Mouse (Mus musculus): ENCODE results near the gene Triobp.
"Not testable (repeated sequence)": the region's sequence is repeated elsewhere in the genome, so short reads cannot be mapped to it uniquely, and the experiment has no call there.

Triobp gene

DNA sequence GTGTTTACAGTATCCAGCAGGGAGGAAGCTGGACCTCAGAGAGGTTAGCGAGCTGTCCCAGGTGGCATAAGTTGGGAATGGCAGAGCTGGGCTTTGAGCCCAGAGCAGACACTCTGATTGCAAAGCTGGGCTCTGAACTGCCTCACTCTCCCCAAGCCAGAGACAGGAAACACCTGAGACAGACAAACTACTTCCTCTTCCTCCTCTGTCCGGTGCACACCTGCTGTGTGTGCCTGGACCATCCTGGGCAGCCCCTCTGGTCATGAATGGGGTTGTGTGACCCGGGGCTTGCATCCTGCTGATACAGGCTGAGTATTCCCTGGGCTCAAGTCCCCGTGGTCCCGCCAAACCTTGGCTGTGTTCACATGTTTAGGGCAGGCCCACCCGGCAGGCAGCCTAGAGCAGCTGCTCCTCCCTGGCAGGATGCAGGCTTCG, 52.9 kb downstream of the Triobp start:
- no peak for DNase-seq (ENCODE audit: low read depth, low spot score)

DNA sequence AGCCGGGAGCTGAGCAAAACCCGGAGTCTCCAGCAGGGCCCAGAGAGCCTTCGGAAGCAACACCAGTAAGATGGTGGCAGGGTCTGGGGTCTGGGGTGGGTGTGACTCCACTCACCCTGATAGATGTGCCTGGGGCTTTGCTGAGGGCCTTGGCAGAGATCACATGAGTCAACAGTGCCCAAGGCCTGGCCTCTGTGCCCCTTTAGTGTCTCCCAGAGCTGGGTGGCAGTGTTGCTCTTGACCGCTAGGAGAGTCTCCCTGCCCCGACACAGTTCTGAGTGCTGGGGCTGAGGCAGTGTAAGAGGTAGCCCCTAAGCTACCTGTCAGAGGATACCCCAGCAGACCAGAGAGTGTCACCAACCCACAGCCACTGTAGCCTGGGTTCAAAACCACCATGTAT, 54.0 kb downstream of the Triobp start:
- DNase-seq (ENCODE audit: low read depth, low spot score): no peak

DNA sequence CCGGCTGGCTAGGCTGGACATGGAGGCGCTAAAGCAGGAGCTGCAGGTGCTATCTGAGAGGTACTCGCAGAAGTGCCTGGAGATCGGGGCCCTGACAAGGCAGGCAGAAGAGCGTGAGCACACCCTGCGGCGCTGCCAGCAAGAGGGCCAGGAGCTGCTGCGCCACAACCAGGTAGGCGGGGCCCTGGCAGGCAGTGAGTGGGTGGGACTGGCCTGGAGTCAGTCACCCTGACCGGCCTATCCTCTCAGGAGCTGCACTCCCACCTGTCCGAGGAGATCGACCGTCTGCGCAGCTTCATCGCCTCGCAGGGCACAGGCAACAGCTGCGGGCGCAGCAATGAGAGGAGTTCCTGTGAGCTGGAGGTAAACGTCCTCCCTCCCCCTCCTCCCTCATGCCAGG, 54.5 kb downstream of the Triobp start:
- no peak for DNase-seq (ENCODE audit: low read depth, low spot score)

DNA sequence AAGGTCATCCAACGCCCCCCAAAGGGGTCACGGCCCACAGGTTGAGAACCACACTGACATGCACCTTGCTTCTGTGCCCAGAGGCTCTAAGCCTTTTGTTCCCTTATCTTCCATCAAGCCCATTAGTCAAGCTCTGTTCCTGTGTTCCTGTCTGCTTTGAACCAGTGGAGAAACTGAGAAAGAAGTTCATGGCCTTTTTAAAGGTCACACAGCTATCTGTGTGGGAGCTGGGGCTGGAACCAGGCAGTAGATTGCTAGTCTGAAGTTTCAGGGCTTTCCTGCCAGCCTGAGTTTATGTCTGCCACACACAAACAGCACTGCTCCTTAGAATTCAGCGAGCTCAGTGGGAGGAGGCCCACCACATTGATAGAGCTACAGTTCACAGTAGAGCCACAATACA, 55.6 kb downstream of the Triobp start:
- DNase-seq (ENCODE audit: low read depth, low spot score): no peak

DNA sequence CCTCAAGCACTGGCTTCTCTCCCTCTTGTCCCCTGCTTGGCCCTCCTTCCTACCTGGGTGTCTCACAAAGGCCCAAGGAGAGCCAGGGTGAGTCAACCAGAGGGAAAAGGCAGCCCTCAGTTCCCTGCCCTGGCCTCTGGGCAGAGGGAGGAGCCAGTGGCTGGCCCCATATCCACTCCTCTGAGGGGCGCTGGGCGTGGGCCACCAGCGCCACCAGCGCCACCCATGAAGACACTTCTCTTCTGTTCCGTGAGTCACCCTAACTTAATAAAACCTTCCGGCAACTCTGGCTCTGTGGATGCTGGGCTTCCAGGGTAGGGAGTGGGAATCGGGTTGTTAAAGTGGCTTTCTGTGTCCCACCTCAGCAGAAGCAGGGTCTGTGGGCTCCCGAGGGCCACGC, 58.1 kb downstream of the Triobp start:
- no peak for DNase-seq (ENCODE audit: low read depth, low spot score)

DNA sequence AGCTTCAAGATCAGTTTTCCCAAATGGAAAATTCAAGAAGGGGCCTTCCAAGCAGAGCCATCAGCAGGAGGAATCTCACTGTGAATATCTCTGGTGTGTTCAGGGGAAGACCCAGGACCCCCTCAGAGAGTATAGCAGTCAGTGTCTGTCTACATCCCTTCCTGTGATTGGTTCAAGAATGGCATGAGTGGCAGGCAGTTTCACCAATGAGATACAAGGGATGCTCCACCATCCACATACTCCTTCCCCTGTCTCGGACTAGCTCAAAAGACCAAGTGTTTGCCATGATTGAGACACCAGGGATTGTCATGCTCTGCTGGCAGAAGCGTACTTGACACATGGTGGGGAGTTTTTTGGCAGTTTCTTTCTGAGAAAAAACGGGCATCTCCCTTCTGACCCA, 59.1 kb downstream of the Triobp start:
- no peak for DNase-seq (ENCODE audit: low read depth, low spot score)

DNA sequence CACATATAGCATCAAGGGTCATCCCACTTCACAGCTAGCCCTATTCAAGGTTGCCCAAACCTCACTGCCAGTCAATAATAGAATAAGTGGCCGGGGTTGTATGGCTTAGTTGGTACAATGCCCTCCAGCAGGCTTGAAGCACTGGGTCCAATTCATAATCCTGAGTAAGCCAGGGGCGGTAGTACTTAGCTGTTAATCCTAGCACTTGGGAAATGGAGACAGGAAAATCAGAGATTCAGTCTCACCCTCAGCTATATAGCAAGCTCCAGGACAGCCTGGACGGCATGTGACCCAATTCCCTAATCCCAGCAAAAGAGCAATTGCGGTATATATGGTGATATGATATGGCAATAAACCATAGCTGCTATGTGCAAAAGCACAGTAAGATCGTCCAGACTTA, 59.5 kb downstream of the Triobp start:
- DNase-seq (ENCODE audit: low read depth, low spot score): peak; percentile 39

DNA sequence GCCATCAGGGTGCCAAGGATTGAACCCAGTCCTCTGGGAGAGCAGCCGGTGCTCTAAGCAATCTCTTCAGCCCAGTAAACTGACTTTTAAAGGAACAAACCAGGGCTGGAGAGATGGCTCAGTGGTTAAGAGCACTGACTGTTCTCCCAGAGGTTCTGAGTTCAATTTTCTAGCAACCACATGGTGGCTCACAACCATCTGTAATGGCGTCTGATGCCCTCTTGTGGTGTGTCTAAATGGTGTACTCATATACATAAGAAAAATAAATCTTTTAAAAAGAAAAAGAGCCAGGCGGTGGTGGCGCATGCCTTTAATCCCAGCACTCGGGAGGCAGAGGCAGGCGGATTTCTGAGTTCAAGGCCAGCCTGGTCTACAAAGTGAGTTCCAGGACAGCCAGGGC, 60.3 kb downstream of the Triobp start:
- not testable (repeated sequence) for DNase-seq (ENCODE audit: low read depth, low spot score)

DNA sequence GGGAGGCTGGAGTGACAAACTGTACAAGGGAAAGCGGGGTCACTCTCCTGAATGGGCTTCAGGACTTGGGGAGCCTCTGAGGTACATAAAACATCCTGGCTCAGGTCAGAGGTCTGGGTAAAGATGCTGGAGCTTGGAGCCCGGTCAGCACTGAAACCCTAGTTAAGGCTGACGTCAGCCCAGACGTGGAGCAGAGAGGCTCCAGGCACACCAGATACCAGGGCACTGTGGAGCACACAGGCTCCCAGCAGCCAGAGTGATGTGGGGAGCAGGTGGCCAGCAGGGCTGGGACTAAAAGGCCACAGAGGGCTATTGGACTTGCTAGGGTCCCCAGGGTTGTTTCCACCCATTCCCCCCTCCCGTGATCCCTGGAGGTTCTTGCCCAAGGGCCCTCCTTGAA, 62.2 kb downstream of the Triobp start:
- no peak for DNase-seq (ENCODE audit: low read depth, low spot score)

DNA sequence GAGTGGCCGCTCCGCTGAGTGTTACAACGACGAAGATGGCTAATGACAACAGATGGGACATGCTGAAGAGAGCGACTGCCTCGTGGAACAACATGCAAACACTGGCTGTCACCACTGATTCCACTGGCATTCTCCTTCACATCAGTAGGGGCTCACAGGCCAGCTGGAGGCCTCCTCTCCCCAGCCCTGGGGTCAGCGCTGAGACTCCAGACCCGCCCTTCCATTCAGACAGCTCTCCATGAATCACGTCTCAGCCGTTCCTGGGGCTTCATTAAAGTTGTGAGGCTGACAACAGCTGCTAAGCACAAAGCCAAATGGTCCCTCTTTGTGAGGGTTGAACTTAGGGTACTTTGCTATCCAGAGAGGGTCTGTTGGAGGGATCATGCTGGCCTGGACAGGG, 64.0 kb downstream of the Triobp start:
- DNase-seq (ENCODE audit: low read depth, low spot score): no peak

DNA sequence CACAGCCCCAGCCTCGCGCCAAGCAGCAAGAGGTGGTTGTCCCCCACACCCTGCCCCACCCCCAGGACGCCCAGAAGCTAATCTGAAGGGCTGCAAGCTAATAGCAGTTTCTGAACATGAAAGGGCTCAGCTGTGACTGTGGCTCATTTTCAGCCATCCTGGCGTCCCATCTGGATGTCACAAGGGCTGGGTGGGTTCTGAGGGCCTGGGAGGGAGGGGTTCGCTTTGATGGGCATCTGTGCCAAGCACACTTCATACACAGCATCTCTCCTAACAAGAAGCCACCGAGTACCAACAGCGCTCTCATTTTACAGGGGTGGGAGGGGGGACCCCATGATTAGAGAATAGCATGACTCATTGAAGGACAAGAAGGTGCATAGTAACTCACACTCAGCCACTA, 65.9 kb downstream of the Triobp start:
- DNase-seq (ENCODE audit: low read depth, low spot score): no peak

DNA sequence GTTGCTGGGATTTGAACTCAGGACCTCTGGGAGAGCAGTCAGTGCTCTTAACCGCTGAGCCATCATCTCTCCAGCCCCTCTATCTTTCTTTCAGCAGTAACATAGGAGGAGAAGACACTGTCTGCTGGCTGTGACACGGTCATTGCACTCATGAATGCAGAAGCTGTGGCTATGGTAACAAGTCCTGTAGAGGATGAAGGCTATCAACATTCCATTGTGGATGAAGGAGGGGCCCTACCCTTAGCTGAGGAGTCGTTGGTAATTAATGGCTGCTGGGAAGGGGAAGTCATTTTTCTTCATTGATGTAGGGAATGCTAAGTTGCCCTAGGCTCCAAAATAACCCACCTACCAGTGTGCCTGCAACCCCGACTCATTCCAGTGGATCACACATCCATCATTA, 70.7 kb downstream of the Triobp start:
- DNase-seq (ENCODE audit: low read depth, low spot score): no peak

DNA sequence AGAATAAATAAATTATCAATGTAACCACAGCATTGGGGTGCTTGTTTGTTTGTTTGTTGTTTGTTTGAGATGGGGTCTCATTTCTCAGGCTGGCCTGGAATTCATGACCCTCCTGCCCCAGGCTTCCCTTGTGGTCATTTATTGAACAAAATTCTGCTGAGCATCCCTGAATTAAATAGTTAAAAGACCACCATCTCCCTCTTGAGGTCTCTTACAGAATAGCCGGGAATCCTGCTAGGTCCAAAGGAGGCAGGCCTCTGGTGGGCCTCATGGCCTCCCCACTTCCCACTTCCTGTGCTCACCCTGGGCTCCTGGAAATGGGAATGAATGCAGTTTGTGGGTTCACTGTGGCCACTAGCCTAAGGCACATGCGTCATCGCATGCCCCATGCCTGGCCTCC, 71.4 kb downstream of the Triobp start:
- no peak for DNase-seq (ENCODE audit: low read depth, low spot score)

DNA sequence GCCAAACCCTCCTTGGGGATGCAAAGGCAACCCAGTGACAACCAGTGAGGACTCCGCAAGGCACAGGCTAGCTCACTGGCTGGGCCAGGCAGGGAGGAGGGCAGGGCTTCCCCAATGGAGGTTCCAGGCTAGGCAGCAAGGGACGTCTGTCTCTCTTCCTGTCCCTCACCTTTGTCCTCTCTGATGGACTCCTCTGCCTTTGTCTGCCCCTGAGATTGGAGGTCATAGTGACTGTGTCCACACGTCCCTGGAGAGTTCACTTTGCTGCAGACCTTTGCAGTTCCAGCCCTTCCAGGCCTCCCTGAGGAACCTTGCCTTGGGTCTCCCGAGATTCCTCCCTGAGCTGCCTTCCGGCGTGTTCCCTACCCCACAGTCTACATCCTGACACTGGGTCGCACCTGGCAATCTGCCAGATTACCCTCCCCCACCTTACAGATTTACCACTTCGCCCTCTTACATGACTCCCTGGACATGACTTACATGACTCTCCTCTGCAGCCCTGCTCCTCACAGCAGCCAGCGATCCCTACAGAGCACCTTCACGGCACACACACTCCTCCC, 75.2 kb downstream of the Triobp start:
- no peak for DNase-seq (ENCODE audit: low read depth, low spot score)

DNA sequence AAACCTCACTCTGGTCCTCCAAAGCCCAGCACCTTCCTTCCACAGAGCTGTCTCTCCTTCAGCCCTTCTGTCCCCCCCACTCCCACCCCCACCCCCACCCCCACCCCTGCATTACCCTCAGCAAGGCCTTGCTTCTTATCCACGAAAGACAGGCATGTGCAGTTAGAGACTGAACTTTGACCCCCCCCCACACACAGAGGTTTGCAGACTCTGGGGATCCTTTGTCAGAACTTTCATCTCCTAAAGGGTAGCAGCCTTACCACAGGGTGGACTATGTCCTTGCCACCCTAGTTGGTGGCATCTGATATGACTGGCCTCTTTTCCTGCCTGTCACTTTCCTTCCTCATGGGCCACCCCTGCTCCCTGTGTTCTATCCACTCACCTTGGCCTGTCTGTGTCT, 75.8 kb downstream of the Triobp start:
- no peak for DNase-seq (ENCODE audit: low read depth, low spot score)

DNA sequence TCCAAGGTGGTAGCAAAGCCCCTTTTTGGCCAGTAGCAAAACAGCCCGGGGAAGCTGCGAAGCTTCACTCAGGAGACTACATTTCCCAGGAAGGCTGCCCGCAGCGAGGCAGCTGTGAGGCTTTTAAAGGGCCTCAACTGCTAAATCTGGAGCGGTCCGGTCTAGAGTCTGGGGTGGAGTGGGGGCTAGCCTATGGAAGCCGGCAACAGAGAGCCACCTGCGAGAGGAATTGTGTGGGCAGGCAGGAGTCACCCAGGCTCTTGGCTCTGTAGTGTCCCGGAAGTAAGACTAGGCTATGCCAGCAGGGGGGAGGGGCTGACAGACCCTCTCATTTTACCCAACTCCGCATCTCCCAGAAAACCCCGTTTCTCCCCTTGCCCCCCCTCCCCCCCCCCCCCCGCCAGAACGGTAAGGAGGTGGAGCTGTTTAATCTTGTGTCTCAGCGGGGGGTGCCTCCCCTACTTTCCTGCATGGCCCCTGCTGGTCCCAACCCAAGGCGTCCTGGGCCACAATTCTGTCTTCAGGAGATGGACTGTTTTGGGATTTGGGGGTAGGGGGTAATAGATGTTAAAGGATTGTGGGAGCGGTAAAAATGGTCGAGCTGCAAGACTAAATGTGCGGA, 78.3 kb downstream of the Triobp start:
- no peak for DNase-seq (ENCODE audit: low read depth, low spot score)

DNA sequence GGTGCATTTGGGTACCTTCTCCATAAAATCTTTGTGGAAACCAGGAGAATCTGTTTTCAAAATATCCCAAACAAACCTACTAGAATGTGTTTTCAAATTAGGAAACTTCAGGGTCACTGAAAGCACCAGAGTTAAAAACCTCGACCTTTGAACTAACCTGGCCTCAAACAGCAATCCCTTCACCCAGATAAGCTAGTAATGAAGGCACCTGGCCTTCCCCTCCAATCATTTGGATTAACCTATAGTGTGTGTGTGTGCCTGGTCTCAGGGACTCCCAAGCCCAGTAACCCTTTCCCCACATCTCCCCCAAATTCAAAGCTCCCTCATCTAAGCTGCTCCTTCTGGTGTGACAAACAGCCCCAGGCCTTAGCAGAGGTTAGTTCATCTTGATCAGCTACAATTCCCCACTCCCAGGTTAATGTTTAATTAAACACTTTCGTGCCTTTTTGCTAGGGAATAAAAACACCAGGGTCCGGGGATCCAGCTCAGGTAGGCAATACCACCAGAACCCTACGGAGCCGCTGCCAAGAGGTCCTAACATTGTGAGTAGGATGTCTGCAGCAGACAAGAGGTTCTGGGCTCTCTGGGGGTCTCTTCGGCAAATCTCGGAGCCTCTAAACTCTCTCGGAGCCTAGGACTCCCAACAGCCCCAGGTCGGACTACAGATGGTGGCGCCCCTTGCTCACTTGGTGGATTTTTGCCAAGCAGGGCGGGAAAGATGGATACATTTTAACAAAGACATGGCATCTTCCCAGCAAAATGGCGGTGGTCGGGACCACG, 79.2 kb downstream of the Triobp start:
- DNase-seq (ENCODE audit: low read depth, low spot score): no peak

DNA sequence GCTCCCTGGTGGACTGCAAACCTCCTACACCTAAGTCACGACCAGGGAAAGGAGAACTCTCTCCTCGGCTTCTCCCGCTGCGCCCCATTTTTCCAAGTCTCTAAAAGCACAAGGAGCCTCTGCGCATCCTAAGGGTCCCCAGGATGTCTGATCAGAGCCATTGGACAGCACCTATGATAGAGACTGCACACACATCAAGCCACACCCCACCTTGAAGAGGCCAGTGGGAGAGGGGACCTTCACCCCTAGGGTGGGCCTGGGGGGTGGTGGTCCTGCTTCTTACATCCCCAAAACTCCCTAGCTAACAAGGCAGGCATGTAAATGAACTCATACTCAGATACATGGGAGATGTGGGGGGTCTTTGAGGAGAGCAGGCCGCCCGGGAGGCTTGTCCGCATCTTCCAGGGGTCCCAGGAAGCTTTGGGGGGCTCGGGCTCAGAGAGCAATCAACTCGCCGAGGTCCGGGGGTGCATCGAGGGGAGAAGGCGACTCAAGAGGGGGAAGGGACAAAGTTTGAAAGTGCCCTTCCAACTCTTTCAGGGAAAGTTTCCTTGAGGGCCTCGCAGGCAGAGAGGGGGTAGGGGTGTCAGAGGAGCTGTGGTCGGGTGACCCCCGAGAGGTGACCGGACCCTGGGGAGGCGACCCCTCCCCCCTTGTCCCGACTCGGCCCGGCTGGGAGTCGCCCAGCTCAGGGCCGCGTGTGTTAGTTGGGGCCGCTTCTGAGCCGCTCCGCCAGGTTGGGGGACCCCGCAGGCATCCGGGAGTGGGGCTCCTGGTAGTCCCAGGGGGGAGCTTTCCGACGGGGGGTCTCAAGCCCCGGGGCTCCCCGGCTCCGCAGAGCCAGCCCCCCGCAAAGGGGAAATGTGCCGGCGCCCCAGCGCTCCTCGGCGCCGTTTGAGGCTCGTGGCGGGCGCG, 80.0 kb downstream of the Triobp start:
- DNase-seq (ENCODE audit: low read depth, low spot score): no peak

DNA sequence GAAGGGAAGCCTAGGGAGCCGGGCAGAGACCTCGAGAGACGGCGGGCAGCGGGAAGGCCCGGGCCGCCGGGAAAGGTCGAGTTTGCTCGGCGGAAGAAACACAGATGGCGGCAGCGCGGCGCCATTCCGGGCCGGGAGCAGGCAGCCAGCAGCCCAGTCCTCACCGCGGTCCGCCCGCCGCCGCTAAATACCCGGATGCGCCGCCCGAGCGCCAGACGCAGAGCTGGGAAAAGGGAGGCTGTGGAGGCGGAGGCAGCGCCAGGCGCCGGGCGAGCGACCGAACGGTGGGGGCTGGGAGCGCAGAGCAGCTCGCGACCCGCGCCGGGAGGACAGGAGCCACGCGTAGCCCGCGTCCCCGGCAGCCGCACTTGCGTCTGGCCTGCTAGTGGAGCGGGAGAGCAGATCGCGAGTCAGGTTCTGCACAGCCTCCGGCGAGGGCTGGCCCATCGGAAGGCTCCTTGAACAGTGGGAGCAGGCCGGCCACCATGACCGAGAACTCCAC, 80.8 kb downstream of the Triobp start, which contains the start of gene H1f0:
Gene H1f0 (plus strand): TSS at position 214 of the 502 bp plus-strand sequence.
- peak; percentile 80 for DNase-seq (ENCODE audit: low read depth, low spot score)

DNA sequence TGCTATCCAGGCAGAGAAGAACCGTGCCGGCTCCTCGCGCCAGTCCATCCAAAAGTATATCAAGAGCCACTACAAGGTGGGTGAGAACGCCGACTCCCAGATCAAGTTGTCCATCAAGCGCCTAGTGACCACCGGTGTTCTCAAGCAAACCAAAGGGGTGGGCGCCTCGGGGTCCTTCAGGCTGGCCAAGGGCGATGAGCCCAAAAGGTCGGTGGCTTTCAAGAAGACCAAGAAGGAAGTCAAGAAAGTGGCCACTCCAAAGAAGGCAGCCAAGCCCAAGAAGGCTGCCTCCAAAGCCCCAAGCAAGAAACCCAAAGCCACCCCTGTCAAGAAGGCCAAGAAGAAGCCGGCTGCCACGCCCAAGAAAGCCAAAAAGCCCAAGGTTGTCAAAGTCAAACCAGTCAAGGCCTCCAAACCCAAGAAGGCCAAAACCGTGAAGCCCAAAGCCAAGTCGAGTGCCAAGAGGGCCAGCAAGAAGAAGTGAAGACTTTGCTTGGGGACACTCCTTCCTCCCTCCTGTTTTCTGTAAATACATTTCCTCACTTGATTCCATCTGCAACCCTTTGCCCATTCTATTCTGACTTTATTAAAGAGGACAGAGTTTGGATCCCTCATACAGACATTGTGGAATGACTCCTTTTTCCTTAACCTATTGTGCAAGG, 81.4 kb downstream of the Triobp start:
- no peak for DNase-seq (ENCODE audit: low read depth, low spot score)

DNA sequence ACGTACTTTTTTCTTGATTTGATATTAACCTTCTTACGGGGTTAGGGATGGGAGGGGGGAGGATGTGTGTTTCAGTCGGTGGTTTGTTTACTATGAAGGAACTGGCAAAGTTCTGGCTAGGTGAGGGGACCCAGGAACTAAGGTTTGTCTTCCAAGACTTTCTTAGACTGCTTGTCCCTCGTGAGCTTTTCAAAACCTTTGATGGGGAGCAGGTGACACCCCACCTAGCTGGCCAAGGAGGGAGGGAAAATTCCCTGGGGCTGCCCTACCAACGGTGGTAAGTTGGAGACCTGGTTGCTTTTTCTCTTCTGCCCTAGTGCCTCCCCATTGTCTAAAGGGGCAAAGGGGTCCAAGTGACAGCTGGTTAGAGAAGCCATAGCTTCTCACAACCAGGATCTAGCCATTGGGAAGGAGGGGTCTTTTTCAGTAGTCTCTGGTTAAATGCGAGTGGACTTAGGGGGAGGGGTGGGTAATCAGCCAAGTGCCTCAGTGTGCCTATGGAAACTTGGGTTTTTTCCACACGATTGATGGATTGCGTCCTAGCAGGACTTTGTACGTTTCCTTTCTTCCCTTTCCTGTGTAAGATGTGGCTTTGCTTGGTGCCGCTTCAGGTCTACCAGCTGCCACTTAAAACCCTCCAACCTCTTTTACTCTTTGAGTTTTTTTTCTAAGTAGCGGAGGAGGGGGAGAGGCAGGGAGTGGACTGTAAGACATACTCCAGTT, 82.2 kb downstream of the Triobp start:
- DNase-seq (ENCODE audit: low read depth, low spot score): no peak
